Mouse (Mus musculus) ovary, postnatal 36 days (tissue): ENCODE measurements around the gene Trim65.
"Not testable (repeated sequence)": the region's sequence is repeated elsewhere in the genome, so short reads cannot be mapped to it uniquely, and the experiment has no call there.

Experiments used
- DNase-seq: peaks from one replicate; pipeline ENCODE4 v3.0.0; 2022; ENCODE audit warnings: low spot score, mixed read lengths

Gene Trim65

DNA sequence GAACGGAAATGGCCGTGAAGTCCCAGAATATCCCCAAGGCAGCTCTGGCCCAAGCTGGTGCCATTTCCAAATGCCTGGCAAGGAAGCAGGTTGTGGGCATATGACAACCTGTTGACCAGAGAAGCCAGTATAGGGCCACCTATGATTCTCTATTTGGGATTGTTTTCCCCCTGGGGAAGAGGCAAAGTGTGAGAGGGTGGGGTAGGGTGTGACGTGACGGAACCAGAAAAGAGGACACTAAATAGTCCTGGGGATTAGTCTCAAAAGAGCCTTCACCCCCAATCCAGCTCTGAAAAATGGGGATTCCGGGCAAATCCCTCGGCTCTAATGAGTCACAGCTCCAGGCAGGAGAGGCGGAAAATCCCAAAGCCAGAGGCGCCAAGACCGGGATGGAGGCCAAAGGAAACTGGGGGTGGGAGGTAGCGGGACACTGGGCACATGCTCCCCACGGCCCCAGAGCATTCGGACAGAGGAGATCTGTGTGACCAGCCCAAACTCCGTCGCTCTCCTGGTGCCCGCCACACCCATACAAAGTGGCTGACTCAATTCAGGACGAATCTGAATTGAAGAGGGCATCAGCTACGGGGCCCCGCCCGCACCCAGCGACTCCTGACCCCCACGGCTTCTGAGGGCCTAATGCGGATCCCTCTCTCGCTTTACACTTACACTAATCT lies 22.3 kb downstream of the Trim65 start:
- DNase-seq, result peak; percentile 64

DNA sequence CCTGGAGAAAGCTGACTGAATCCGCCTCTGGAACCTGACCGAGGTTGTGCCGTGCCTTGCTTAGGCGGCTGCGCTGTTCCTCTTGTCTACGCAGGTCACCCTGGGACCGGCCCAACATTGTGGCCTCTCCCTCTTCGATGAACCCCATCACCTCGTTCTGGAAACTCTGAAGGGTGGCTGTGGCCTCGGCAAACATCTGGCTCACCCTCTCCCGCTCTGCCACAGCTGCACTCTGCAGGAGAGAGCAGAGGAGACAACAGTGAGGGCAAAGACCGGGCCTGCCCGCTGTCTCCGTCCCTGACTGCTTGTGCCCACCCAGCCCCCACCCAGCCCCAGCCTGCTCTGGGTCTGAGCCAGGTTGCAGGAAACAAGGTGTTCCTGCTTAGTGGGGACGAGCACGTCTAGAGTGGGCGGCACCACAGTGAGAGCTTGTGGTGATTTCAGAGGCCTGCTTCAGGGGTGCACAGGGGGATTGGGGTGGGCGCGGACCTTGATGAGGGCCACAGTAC lies 23.1 kb downstream of the Trim65 start:
- no peak for DNase-seq

DNA sequence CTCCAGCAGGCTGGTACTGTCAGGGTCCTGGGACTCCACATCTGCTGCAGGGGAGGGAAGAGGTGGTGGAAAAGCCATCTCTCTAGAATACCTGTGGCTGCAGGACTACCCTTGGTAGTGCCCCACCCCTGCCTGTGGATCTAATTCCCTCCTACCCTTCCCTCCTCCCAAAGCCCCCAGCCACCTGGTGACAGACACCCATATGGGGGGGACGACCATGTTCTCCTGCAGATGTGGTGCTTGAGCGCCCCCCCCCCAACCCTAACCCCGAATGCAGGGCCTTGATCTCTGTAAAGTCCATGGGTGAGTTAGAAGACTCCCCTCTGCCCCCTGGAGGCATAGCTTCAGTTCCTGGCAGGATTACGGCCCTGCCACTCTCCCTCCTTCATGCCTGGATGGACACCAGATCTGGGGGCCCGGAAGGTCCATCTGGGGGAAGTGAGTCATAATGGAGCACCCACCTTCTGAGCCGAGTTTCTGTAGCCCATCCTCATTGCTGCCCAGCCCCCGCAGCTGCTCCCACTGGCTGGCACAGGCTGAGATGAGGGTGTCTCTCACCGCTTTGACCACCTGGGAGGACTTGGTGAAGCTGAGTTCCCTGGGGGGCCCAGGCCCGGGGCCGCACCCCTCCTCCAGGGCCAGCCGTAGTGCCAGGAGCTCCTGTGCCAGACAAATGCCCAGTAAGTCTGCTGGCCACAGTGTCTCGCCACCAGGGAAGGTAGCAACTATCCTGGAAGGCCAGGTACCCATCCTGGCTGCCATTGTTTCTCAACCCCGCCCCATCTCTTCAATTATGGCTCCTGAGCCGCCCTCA lies 23.8 kb downstream of the Trim65 start:
- no peak for DNase-seq

DNA sequence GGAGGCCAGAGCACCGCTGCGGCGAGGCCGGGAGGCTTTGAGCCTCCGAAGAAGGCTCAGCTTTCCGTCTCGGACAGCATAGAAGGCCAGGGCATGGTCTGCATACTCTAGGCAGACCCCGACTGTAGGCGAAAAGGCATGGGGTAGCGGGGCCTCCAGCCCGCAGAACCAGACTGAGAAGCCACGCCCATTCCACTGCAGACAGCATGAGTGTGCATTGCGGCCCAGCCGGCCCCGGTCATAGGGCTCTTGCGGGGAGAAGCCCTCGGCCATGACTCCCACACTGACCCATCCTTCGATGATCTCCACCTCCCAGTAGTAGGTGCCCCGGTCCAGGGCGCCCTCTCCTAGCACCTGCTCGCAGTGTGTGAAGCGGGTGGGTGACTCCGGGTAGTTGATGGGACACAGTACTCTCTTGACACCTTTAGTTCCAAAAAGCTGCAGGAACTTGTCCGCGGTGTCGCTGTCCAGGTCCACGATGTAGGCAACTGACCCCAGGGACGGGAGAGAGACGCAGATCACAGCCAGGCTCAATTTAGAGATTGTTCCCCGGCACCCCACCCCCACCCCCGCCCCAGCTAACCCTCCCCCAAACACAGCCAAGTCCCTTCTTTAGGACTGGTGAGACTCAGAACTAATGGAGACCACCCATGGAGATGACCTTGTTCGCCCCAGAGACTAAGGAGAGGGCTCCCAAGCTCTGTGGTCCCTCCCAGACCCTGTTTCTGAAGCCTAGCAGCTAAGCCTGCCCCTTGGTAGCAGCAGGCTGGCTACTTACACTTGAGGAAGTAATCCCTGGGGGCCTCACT lies 24.6 kb downstream of the Trim65 start:
- DNase-seq, result no peak

DNA sequence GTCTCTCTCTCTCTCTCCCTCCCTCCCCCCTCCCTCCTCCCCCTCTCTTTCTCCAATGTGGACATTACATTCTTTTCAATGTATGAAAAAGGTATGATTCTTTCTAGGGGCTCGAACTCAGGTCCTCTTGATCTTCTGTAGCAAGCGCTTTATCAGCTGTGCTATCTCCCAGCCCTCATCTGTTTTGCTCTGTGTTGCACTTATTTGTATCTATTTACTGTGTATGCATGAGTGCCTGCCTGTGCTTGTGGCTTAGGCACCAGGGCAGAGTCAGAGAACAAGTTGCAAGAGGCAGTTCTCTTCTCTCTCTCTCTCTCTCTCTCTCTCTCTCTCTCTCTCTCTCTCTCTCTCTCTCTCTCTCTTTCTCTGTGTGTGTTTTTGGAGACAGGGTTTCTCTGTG lies 25.9 kb downstream of the Trim65 start:
- DNase-seq, result no peak

DNA sequence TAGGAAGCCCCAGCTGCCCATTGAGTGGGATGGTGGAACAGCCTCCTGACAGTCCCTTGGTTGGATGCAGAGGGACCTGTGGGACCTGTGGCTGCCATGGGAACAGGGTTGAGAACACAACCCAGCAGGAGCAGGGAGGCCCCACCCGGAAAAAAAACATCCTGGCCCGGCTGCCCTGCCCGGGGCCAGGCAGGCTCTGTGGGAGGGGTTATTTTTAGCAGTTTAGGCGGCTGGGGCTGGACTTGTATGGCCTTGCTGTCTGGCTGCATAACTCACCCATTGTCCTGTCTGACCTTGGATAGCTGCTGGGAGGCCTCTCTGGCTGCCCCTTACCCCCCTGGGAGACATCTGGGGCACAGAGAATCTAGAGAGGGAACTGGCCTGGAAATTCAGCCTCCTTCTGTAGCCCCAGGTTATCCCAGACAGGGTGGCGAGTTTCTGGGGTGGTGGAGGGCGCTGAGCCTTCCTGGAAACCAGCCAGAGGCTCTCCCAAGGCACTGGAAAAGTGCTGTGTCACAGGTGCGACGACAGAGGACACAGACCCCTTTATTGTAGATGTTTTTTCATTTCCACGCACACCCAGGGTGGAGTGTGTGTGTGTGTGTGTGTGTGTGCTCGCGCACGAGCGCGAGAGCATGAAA lies 26.8 kb downstream of the Trim65 start:
- DNase-seq, result peak; percentile 78

DNA sequence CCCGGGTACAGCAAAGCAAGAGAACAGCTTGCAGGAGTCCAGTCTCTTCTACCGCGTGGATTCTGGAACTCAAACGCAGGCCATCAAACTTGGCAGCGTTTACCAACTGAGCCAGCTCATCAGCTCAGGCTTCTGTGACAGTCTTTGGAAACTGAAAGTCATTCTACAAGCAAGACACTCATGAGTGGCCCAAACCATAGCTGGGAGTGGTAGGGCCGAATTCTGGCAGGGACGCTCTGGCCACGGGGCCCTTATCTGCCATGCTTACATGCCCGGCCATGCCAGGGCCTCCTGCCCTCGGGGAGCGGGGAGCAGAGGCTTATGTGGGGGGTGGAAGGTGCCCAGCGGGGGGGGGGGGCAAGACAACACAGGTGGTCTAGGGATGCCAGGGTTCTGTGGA lies 27.4 kb downstream of the Trim65 start:
- no peak for DNase-seq

DNA sequence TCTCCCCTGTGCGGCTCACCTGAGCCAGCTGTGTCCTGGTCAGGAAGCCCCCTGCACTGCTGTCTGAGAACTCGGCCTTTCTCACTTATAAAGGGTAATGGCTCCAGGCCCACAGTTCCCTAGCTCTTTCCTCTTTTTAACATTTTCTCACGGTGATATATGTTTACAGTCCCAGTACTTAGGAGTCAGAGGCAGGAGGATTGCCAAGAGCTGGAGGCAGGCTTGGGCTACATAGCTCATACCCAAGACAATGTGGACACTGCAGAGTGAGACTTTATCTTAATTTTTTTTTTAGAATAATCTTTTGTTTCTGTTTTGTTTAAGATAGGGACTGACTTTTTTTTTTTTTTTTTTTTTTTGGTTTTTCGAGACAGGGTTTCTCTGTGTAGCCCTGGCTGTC lies 28.5 kb downstream of the Trim65 start:
- no peak for DNase-seq

DNA sequence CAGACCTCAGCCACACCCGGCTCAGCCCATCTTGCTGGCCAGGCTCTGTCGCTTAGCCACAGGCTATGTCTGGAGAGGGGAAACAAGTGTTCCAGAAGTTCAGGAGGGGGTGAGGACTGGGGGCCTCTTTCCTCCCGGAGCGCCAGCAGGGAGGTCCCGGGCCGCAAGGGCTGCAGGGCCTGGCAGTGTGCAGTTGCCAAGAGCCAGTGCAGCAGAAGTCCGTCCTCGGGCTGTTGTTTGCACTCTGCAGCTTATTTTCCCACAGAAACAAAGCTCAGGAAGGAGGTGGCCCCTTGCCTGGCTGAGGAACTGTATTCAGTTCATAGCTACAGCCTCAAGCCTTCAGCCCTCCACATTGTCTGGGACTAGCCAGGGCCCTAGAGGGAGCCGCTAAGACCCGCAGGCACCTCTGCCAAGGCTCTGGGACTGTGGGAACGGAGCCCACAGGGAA lies 29.0 kb downstream of the Trim65 start:
- peak; percentile 56 for DNase-seq

DNA sequence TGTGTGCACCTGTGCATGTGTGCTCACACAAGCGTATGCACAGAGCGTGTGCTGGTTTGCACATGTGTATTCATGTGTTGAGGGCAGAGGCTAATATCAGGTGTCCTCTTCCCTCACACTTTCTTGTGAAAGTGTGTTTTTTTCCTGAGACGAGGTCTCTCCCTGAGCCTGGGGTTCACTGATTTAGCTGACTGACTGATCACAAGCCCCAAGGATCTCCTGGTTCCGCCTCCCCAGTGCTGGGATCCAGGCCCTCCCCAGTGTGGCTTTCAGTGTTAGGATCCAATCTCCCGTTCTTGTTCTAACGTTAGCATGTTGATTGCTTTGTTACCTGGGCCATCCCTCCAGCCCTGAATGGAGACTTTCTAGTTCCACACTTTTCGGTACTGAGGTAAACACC lies 30.1 kb downstream of the Trim65 start:
- DNase-seq, result no peak

DNA sequence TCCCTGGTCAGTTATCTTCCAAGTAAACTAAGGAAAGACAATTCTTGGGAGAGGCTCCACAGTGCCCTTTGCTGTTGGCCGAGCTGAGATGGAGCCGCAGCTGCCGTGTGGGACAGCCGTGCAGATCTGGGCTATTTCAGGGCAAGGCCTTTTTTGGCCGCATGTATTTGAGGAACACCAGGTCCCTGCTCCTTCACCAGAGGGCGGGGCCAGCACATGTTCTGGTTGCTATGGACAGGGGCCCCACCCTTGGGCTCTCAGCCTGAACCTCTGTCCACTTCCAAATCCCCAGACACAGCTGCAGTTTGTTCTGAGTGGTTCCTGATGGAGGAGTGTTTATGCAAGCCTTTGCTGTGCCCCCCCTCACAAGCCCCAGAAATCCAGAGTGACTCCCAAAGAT lies 30.5 kb downstream of the Trim65 start:
- peak; percentile 57 for DNase-seq

DNA sequence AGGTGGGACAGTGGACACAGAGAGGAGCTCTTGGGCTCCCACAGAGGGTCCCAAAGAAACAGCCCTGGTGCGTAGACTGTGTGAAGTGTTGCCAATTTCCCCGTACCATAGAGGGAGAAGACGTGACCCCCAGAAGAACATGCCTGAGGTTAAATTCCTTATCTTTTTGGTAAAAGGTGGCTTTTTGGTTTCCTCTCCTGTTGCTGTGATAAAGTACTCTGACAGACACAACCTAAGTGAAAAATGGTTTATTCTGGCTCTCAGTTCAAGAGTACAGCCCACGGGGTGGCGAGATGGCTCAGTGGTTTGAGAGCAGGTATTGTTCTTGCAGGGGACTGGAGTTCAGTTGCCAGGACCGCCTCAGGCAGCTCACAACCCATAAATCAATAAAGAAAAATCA lies 31.5 kb downstream of the Trim65 start:
- no peak for DNase-seq

DNA sequence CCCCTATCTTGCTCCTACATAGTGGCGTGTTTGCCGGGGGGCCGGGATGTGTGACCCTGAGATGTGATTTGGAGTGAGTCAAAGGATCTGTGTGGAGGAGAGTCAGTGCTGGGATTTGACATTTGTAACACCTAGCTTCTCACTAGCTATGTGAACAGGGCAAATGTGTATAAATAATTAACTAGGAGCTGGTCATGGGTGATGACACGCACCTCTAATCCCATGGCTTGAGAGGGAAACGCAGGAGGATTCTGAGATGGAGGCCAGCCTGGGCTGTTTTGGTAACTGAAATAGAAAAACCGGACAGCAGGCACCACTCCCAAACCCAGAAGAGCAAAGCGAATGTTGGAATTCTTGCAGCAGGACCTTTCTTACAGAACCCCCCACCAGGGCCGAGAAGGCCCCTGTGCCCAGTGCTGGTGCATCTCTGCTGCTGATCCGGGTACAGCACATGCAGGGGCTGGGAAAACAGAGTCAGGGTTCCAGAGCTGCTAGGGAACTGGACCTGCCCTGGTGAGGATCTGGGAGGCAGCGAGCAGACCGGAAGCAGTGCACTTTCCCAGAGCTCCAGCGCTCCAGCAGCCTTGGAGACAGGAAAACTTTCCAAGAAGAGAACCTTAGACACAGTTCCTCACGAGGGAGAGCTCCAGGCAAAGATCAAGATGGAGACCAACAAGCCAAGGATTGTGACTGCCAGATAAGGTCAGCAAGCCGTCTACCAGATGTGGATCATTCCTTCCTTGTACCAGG lies 32.0 kb downstream of the Trim65 start:
- no peak for DNase-seq

DNA sequence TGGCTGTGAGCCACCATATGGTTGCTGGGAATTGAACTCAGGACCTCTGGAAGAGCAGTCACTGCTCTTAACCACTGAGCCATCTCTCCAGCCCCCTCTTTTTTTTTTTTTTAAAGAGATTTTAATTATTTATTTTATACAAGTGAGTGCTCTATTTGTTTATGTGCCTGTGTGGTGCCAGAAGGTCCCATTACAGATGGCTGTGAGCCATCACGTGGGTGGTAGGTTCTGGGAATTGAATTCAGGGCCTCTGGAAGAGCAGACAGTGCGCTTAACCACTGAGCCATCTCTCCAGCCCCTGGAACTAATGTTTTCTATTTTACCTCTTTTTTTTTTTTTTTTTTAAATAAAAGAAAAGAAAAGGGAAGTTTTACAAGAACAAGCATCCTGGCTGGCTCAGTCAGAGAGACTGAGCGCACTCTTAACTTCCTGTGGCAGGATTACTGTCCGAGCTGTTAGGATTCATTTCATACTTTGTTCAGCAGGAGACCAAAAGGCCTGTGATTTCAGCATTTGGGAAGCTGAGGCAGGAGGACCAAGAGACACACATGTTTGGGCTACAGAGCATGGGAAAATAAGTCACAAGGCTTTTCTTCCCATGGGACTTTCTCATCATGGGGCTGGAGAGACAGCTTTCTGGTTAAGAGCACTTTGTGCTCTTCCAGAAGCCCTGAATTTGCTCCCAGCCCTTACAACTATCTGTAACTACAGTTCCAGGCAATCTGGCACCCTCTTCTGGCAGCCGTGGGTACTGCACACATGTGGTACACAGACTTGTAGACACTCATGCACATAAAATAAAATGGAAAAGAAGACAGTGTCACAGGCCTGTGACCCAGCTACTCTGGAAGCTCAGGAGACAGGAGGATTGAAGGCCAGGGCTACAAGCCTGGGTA lies 34.5 kb downstream of the Trim65 start:
- no peak for DNase-seq

DNA sequence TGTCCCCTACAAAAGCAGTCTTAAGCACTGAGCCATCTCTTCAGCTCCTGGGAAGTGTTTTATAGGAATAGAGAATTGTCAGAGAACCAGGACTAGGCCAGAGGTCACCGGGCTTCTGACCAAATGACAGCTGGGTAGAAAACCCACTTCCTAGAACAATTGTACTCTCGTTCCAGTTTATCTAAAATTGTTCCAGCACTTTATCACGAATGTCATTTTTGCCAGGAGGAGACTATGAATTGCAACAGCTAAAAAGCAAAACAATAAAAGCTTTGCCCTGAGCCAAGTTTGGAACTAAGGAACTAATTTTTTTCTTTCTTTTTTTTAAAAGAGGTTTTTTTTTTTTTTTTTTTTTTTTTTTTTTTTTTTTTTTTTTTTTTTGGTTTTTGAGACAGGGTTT lies 35.4 kb downstream of the Trim65 start:
- peak; percentile 63 for DNase-seq

DNA sequence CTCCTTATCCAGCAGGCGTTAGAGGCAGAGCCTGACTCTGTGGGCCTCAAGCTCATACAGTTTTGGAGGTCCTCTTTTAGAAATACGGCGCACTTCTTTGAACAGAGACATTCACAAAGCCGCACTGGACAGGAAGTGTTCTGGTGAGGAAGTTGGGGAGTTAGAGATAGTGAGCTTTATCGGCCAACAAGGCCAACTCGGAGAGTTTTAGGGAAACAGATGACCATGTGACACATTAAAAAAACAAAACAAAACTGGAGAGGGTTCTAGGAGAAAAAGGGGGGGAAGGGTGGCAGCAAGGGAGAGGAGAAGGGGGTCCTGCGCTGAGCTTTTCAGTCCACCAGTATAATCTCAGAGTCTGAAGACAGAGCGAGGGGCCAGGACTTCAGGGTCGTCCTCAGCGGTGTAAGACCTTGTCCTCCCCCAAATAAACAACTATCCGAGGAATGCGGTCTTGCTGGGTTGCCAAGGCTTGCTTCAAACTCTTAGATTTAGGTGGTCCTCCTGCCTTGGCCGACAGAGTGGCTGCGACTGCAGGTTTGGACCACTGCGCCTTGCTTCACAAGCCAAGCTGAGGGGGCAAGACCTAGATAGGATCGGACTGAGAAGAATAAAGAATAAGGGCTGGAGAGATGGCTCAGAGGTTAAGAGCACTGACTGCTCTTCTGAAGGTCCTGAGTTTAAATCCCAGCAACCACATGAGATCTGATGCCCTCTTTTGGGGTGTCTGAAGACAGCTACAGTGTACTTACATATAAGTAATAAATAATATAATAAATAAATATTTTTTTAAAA lies 37.0 kb downstream of the Trim65 start:
- peak; percentile 57 for DNase-seq

DNA sequence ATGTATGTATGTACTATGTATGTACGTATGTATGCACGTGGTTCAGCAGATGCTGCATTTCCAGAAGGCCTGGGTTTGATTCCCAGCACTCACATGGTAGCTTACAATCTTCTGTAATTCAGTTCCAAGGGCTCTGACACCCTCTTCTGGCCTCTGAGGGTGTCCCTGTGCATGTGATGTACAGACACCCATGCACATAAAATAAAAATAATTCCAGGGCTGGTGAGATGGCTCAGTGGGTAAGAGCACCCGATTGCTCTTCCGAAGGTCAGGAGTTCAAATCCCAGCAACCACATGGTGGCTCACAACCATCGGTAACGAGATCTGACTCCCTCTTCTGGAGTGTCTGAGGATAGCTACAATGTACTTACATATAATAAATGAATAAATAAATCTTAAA lies 38.0 kb downstream of the Trim65 start:
- DNase-seq, result not testable (repeated sequence)

DNA sequence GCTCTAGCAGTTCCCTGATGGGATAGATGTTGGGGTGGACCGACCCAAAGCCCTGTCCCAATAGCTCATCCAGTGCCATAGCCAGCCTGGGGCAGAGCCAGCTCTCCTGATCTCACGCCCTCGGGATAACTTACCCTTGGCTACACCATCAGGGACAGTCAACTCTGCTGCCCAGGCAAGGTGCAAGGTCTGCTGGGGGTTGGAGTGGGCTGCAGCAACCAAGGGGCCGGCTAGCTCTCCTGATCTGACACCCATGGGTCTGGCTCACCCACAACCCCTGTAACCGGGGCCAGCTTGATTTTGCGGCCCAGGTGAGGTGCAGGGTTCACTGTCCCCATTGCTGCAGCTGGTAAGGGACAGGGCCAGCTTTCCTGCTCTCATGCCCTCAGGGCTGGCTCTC lies 39.3 kb downstream of the Trim65 start:
- no peak for DNase-seq

DNA sequence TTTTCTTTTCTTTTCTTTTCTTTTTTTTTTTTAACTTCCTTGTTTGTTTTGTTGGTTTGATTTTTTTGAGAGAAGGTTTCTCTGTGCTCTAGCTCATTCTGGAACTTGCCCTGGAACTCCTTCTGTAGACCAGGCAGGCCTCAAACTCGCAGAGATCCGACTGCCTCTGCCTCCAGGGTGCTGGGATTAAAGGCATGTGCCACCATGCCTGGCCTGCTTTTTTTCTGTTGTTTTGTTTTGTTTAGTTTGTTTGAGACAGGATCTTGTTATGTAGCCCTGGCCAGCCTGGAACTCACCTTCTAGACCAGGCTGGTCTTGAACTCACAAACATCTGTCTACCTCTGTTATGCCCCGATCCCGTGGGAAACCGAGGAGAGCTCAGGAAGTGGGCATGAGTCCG lies 41.4 kb downstream of the Trim65 start:
- no peak for DNase-seq
